Mouse (Mus musculus): ENCODE data around the gene Tbxa2r.

The Tbxa2r gene

GRCm38 (mm10) chr10:81328386-81328785, at the start of gene Tbxa2r:
Gene Tbxa2r (plus strand): TSS chr10:81328731.
- DNase-seq (ENCODE audit: low spot score in 2 of 2): peak in 1 of 2 experiments; percentile 68

GRCm38 (mm10) chr10:81279496-81279895, 49.0 kb upstream of the Tbxa2r start:
- DNase-seq (ENCODE audit: low spot score in 2 of 2): no peak

- no peak for DNase-seq (ENCODE audit: low spot score in 2 of 2)
These were observed 44.3 kb upstream of the Tbxa2r start for GRCm38 (mm10) chr10:81284189-81284588.

- DNase-seq (ENCODE audit: low spot score in 2 of 2): no peak
These were observed 43.8 kb upstream of the Tbxa2r start for GRCm38 (mm10) chr10:81284719-81285118.

GRCm38 (mm10) chr10:81285694-81286450, 42.7 kb upstream of the Tbxa2r start:
- DNase-seq (ENCODE audit: low spot score in 2 of 2): peak; percentile 86 to 94

GRCm38 (mm10) chr10:81286586-81286985, 41.9 kb upstream of the Tbxa2r start:
- DNase-seq (ENCODE audit: low spot score in 2 of 2): no peak

- peak in 1 of 2 experiments; percentile 75 for DNase-seq (ENCODE audit: low spot score in 2 of 2)
These were observed 40.9 kb upstream of the Tbxa2r start for GRCm38 (mm10) chr10:81287513-81288157.

GRCm38 (mm10) chr10:81288601-81289000, 39.9 kb upstream of the Tbxa2r start:
- DNase-seq (ENCODE audit: low spot score in 2 of 2): no peak

- DNase-seq (ENCODE audit: low spot score in 2 of 2): no peak
These were observed 39.3 kb upstream of the Tbxa2r start for GRCm38 (mm10) chr10:81289278-81289677.

GRCm38 (mm10) chr10:81289811-81290210, 38.7 kb upstream of the Tbxa2r start:
- DNase-seq (ENCODE audit: low spot score in 2 of 2): no peak

- DNase-seq (ENCODE audit: low spot score in 2 of 2): no peak
These were observed 37.7 kb upstream of the Tbxa2r start for GRCm38 (mm10) chr10:81290698-81291460.

- no peak for DNase-seq (ENCODE audit: low spot score in 2 of 2)
These were observed 36.9 kb upstream of the Tbxa2r start, which contains the start of gene Tjp3 for GRCm38 (mm10) chr10:81291511-81292104. Gene Tjp3 (minus strand): TSS chr10:81291581.

GRCm38 (mm10) chr10:81292554-81293333, 35.8 kb upstream of the Tbxa2r start, which contains the start of gene Pip5k1c:
Gene Pip5k1c (plus strand): TSS chr10:81292963.
- DNase-seq (ENCODE audit: low spot score in 2 of 2): peak; percentile 98 to 99

GRCm38 (mm10) chr10:81293334-81294030, 35.0 kb upstream of the Tbxa2r start:
- no peak for DNase-seq (ENCODE audit: low spot score in 2 of 2)

GRCm38 (mm10) chr10:81294442-81294841, 34.1 kb upstream of the Tbxa2r start:
- no peak for DNase-seq (ENCODE audit: low spot score in 2 of 2)

GRCm38 (mm10) chr10:81295185-81295584, 33.3 kb upstream of the Tbxa2r start:
- DNase-seq (ENCODE audit: low spot score in 2 of 2): no peak

- no peak for DNase-seq (ENCODE audit: low spot score in 2 of 2)
These were observed 31.3 kb upstream of the Tbxa2r start for GRCm38 (mm10) chr10:81297246-81297645.

- no peak for DNase-seq (ENCODE audit: low spot score in 2 of 2)
These were observed 30.7 kb upstream of the Tbxa2r start for GRCm38 (mm10) chr10:81297845-81298244.

- no peak for DNase-seq (ENCODE audit: low spot score in 2 of 2)
These were observed 30.0 kb upstream of the Tbxa2r start for GRCm38 (mm10) chr10:81298369-81299100.
